Mouse (Mus musculus) gastrocnemius, postnatal 14 days (tissue): ENCODE data around the gene Tmeff1. TPM values are rescaled to one million over a fixed set of nuclear protein-coding genes. Genes with fewer than 3 reads are reported as not detected.
A peak's percentile ranks its signal among the peaks of the same experiment; 100 is the strongest.
"Not testable (repeated sequence)": the region's sequence is repeated elsewhere in the genome, so short reads cannot be mapped to it uniquely, and the experiment has no call there.

Experiments
- DNase-seq: peaks from one replicate; pipeline ENCODE4 v3.0.0; 2021; ENCODE audit warnings: mixed read lengths
- intact Hi-C: fragments of 180-260 bp; cut with DNase I; formaldehyde crosslinking; loops from one replicate; pipeline ENCODE4 v1.15.1; 2025; ENCODE audit warnings: low total_unique reads
- total RNA-seq, 2 experiments: library from RNA; stranded (reverse); gene quantifications; 2 replicates each; pipeline ENCODE4 v1.2.3; 2021

Tmeff1 gene
- total RNA-seq, 2 experiments from 2014 or later, result 1.0 to 1.1 TPM

DNA sequence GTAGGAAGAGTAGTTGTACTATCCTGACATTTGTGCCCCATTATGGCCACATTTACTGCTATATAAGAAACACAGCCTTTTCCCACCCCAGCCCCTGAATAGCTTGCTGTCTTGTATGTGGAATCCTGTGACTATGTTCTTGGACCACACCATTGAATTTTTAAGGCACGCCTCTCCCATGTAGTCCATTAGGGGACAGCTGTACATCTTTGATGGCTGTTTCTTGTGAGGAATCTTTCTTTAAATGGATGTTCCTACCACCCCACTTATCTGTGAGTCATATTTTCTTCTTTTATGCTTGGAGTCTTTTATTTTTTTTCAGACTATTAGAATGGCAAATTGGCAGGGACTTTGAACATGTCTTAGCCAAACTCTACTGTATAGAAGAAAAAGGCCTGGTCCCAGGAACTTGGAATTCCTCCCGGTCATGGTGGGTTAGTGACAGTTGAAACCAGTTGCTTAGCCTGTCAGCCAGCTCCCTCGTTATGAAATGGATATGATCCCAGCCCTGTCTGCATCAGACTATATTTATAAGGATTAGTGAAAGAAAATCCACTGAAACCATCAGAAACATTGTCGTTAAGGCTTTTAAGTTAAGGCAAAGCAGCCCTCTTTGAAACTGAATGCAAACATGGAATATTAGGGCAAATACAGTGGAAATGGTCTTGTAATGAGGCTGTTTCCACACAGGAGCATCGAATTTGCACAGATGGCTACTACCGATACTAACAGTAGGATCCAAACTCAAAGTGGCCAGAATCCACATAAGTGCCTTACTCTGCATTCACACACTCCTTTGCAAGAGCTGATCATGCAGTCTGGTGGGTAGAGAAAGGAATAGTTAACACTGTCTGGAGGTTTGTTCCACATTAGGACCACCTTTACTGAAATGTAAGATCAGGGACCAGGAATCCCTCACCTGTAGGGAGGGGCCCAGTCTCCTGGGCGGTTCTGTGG is 75.9 kb downstream of the Tmeff1 start:
- DNase-seq, result no peak
- intact Hi-C loops, result no loop called here

DNA sequence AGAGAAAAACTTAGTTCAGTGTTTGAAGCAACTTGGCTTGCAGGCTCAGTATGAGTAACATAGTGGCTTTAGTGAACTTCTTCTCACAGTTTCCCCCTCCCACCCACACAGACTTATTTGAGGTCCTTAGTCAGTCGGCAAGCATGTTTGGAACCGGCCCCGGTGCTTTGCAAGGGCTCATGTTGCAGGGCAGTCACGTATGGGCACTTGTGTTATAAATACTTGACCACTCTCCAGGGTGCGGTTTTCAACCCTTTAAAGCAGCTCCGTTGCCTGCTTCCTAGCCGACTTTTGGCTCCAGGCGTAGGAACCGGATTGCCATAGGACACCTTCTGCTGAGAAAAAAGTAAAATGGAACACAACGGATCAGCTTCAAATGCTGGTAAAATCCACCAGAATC is 78.3 kb downstream of the Tmeff1 start, which contains the start of gene Cavin4:
Gene Cavin4, plus strand, starts transcription at position 244 of the 400 bp plus-strand sequence.
- intact Hi-C loops, result no loop called here
- peak; percentile 81 for DNase-seq

DNA sequence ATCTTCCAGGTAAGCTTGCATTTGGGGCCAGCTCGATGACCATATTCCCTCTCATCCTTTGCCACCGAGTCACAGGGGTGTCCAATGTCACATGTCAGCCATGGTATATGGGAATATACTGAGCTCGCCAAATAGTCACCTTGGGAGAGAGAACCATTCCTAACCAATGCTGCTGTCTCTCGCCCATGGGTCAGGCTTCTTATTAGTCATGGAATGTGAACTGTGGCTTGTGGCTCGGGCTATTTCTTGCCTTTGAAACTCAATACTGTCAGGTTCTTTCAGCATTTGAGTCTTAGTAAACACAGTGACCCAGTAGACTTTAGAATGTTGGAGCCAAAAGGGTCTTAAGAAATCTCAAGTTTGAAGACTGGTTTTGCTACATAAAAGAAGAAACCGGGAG is 79.0 kb downstream of the Tmeff1 start:
- peak; percentile 8 for DNase-seq
- intact Hi-C loops, result no loop called here

DNA sequence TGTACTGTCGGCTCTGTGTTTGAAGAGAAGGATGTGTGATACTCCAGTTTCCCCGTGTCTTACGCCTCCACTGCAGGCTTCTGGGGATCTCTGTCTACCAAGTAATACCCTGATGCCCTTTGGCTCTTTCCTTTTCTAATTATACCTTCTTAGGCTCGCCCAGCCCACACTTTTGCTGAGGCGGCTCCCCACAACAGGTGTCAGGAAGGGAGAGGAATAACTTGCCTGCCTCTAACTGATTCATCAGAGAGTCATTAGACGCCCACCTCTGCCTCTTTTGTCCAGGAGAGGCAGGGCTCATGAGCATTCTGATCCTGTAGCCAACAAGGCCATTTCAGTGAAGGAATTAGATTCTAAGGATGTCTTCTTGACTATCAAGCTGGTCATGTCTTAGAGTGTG is 82.3 kb downstream of the Tmeff1 start:
- DNase-seq, result peak; percentile 6
- intact Hi-C loops, result no loop called here

DNA sequence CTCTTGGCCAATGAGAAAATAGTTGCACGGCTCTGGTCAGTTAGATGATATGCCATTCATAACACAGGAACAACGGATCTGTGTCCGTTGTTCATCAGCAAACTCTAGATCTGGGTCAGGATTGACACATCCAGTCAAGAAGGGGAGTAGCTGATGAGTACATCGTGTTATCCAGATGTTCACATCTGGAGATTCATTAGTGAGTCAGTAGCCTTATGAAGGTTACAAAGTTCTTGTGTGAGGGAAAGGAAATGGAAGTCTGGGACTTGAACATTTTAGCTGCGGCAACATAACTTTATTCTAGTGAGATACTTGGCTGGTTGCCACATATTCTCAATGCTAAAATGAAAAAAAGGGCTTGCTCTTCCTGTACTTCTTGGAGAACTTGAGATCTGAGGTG is 87.9 kb downstream of the Tmeff1 start:
- no peak for DNase-seq
- intact Hi-C loops, result no loop called here

DNA sequence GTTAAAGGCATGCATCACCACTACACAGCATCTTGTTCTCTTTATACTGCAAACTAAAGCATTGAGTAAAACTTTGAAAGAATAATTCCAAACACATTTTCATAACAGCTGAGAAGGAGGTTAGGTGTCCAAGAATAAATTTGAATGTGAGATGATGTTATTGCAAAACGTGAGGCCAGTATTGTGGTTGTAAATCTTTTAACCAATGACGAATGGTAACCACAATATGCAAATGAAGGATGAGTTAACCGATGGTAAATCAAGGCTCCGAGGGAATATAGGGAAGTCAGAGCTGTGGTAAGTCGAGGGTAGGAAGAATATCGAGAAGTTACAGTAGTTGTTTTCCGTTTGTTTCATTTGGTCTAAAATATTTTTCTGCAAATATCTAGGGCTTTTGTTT is 89.4 kb downstream of the Tmeff1 start:
- intact Hi-C loops, result no loop called here
- DNase-seq, result no peak

DNA sequence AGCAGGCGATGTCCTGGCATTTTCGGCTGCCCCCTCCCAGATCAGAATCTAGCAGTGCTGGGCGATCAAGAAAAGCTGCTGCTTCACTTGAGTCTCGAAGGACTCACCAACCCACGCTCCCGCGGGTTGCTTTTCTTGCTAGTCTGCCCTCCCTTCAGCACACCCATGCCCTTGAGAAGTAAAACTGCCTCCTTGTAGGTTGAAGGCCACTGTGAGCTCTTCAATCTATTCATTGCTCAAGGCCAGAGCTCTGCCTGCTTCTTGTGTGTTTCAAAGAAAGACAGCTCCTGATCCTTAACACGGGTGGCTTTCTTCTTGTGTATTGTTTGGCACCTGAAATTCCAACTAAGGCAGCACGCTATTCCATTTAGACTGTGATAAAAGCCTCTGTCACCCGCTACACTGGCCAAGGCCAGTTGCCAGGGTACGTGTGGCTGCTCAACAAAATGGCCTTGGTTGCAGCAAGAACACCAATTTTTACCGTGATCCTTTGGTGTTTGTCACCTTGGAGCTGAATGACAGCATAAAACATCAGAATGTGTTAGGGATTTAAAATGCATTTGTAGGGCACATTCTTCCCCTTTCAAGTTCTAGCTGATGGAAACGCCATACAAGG is 91.7 kb downstream of the Tmeff1 start:
- intact Hi-C loops, result loop anchor here (5.0 kb wide), 1 partner anchor 199 kb away; no protein-coding TSS in a partner anchor
- no peak for DNase-seq

DNA sequence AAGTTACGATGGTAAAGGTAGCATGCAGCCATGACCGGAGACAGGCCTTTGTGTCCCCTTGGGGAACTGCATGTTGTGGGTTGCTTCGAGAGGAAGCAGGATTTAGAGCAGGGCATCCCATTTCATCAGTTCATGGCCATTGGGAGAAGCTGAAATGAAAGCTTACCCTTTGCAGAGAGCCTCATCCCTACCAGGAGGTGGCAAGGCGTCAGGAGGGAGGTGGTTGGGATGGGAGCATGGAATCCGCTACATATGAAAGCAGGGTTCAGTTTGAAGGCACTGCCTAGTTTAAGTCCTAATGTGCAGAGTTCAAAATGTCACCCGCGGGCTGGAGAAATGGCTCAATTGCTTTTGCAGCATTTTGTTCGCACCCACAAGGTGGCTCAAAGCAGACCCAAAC is 92.3 kb downstream of the Tmeff1 start:
- no peak for DNase-seq
- intact Hi-C loops, result loop anchor here (5.0 kb wide), 1 partner anchor 200 kb away; no protein-coding TSS in a partner anchor

DNA sequence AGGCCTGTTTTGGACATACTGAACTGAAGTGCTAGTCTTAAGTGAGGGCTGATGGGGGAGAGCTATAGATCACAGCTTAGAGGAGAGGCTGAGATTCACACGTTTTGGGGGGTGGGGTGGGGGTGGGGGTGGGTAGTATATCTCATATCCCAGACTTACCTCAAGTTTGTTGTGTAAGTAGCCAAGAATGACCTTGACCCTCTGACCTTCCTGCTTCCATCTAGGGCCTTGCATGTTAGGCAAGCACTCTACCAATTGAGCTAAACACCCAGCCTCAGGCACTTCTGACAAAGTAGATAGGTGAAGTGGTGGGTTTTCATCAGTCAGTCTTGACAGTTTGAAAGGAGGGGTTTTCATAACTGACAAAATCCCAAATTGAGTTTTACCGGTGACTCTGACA is 92.8 kb downstream of the Tmeff1 start:
- DNase-seq, result no peak
- intact Hi-C loops, result loop anchor here (5.0 kb wide), 1 partner anchor 201 kb away; no protein-coding TSS in a partner anchor

DNA sequence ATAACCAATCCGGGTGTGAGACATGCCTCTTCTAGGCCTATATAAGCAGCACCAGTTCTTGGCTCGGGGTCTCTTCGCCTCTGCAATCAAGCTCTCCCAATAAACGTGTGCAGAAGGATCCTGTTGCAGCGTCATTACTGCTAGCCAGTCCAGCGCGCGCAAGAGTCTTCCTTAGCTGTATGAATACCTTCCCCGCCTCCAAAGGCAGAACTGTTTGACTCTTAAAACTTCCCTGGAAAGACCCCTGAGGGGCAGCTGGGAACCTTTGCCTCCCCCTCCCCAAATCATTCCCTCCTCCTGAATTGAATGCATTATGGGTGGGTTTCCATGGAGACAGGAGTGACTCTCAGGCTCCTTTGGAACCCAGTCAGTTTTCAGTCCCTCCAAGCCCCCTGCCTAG is 93.8 kb downstream of the Tmeff1 start:
- intact Hi-C loops, result loop anchor here (5.0 kb wide), 1 partner anchor 201 kb away; no protein-coding TSS in a partner anchor
- no peak for DNase-seq

DNA sequence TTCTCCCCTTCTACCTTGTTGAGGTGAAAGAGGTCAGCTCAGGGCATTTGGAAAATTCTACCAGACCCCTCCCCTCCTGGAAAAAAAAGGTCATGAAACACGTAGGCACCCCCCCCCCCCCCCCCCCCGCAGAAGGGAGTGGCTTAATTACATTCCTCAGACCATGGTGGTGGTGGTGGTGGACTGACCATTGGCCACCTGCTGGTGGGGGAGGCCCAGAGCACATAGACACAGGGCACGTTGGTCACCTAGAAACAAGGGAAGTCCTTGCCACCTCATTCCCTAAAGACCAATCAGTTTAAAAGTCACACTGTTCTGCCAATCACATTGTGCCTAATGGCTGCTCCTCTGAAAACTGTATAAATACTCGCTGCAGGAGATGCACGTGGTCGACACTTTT is 94.8 kb downstream of the Tmeff1 start:
- intact Hi-C loops, result loop anchor here (5.0 kb wide), 1 partner anchor 202 kb away; no protein-coding TSS in a partner anchor

DNA sequence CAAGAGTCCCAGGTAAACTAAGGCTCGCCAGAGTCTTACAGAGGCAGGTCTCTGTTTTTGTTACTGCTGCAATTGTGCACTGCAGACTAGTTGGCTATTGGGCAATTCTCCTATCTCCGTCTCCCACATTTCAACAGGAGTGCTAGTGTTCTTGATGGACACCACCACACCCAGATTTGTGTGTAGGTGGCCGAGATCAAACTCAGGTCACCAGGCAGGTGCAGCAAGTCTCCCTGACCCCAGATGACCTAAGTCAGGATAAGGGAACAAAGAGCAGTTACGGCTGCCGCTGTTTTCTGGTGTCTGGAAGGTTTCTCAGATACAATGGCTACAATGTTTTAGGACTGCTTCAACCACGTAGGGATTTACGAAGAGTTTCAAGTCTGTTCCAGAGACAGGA is 95.2 kb downstream of the Tmeff1 start:
- DNase-seq, result no peak
- intact Hi-C loops, result no loop called here

More for the DNA sequence above, 94.8 kb downstream of the Tmeff1 start:
- not testable (repeated sequence) for DNase-seq

DNA sequence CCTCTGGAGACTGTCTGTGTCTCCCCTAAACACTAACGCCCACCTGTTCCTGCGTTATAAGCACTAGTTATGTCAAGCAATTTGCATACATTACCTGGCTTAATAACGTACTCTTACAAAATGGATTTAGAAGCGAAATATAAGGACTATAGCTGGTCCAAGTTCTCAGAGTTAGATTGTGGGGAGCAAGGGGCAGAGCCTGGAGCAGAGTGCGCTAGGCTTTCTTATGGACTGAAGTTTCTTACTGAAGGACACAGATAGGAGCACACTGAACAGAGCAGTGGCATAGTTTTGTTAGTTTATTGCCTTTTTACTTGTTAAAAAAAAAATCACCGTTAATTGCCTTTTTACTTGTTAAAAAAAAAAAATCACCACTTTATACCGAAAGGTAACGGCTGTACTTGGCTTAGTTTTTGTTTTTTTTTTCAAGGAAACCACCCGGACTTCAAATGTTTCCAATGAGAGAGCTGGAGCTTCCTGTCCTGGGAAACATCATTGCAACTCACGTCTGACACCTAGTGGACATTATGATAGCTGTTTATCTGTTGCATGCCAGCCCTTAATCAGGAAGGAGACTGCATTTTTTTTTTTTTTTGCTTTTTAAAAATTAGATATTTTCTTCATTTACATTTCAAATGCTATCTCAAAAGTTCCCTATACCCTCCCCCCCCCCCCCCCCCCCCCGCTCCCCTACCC is 95.8 kb downstream of the Tmeff1 start:
- intact Hi-C loops, result no loop called here
- DNase-seq, result no peak

DNA sequence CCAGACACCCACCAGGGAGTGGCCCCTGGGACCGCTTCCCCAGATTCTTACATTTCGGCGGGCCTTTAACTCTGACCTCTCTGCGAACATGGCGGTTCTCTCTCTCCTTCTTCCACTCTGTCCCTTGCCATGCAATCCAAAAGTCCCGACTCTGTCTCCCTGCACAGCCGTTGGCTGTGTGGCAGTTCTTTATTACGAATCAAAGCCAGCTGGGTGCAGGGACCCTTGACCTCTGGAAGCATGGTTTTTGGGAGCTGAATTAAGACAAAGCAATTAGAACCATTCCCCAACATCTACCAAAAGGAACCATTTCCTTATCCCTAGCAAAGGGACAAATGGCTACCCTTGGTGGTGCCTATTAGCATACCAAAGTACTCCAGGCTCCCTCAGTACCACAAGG is 98.2 kb downstream of the Tmeff1 start:
- DNase-seq, result no peak
- intact Hi-C loops, result no loop called here

DNA sequence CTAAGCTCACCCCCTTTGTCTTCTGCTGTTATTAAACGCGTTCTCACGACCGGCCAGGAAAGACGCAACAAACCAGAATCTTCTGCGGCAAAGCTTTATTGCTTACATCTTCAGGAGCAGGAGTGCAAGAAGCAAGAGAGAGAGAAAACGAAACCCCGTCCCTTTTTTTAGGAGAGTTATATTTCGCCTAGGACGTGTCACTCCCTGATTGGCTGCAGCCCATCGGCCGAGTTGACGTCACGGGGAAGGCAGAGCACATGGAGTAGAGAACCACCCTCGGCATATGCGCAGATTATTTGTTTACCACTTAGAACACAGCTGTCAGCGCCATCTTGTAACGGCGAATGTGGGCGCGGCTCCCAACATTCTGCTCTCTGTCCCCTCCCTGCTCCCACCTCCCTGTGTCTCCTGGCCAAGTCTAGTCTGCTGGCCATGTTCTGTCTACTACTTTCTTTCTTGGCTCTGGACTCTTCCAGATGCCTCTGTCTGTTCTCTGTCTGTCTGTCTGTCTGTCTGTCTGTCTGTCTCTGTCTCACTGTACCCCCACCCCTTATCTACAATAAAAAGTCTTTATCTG is 98.7 kb downstream of the Tmeff1 start:
- DNase-seq, intact Hi-C loops: not testable (repeated sequence)

DNA sequence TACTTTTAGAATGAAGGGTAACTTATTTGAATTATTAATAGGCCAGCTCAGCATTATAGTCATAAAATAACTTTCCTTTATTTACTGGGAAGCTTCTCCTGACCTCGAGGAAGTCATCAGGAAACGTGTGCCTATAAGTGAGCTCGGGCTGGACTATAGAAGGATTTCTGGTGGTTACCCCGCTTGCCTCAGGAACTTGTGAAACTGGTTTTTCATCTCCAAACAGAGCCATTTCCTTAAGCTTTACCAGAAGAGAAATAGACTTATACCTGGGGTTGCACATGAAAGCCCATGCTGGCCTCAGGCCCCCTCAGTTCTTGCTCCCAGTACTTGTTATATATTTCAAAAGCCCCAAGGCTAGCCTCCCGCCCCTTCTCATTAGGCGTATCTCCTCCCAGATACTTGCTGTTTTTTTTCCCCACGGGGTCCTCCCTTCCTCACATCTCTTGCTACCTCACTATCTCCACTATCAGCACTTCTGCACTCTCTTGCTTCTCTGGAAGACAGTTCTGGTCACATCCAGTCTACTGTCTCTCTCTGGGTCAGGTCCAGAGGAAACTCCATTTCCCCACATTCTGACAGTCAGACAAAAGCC is 99.7 kb downstream of the Tmeff1 start:
- DNase-seq, result no peak
- intact Hi-C loops, result no loop called here

DNA sequence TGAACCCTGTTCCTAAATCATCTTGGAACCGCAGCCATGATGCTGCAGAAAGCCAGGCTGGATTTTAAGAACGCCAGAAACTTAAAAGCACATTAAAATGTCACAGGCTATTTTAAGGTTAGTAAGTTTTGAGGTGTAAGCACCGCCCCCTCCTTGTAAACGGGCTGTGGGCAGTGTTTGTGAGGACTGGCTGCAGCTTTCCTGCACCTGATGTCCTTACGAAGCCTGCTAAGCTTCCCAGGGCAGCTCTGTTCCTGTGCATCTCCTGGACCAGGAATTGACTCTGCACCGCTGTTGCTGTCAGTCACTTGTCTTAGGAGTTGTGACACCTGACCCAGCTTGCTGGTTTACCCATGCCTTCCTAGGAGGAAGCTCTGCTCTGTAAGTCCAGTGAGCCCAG is 103.2 kb downstream of the Tmeff1 start:
- DNase-seq, result peak; percentile 15
- intact Hi-C loops, result no loop called here

DNA sequence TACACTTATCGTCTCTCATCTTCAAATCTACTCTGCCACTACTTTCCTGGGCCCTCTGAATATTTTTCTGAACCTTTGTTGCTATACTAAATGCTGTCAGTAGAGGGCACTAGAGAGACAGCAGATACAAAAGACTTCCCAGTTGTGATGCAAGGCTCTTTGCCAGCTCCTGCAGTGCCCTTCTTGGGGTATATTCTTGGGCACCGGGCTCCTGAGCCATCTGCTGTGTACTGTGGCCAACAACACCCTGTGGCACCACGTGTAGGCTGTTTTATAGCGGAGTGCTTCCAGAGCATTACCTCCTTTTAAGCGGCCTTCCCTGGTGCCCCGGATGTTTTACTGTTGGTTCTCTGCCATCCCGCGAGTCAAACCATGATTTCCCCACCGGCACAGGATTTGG is 105.7 kb downstream of the Tmeff1 start:
- peak; percentile 33 for DNase-seq
- intact Hi-C loops, result loop anchor here (10.0 kb wide), 2 partner anchors 84 to 634 kb away; no protein-coding TSS in a partner anchor

DNA sequence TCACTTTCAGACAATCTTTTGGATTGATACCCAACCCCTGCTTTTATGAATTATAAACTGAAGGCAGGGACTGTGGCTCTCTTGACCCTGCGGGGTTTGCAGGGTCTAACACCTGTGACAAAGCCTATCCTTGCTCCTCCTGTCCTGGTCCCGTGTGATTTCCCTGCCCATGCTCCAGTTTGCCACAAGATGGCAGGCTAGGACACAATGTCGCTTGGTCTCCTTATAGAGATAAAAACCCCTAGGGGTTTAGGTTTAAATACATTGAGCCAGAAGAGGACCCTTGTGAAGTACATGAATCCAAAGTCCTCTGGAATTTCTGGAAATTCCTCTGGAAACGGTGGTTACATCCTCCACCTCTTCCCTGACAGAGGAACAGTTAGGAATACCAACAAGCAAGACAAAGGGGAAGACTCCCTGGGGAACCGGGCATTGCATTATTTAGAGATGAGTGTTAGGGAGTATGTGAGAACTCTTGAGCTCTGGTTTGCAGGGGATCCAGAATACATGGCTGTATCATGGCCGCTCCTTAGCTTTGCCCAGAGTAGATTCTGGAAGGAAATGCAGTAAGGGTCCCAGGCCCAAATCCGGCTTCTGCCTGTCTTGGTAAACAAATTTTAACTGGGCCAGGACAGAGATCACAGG is 106.9 kb downstream of the Tmeff1 start:
- DNase-seq, result peak; percentile 28
- intact Hi-C loops, result loop anchor here (10.0 kb wide), 2 partner anchors 83 to 633 kb away; no protein-coding TSS in a partner anchor
